Mouse (Mus musculus) embryo, embryonic 10 days (tissue): Measurements from ENCODE around the gene Cyth1.

ENCODE experiments used
- DNase-seq: peaks from one replicate; pipeline ENCODE4 v3.0.0-alpha.2; 2015; ENCODE audit warnings: low spot score

The Cyth1 gene

GRCm38 (mm10) chr11:118197508-118198295 is 50.7 kb downstream of the Cyth1 start:
- DNase-seq, result peak; percentile 48

GRCm38 (mm10) chr11:118196824-118197388 is 51.5 kb downstream of the Cyth1 start:
- DNase-seq, result peak; percentile 24

GRCm38 (mm10) chr11:118193390-118194147 is 54.8 kb downstream of the Cyth1 start:
- DNase-seq, result no peak

GRCm38 (mm10) chr11:118192973-118193372 is 55.4 kb downstream of the Cyth1 start:
- no peak for DNase-seq

GRCm38 (mm10) chr11:118182768-118183167 is 65.6 kb downstream of the Cyth1 start:
- DNase-seq, result no peak

GRCm38 (mm10) chr11:118182353-118182752 is 66.0 kb downstream of the Cyth1 start:
- no peak for DNase-seq

- DNase-seq, result no peak
Measured at GRCm38 (mm10) chr11:118180199-118180598, 68.2 kb downstream of the Cyth1 start.

GRCm38 (mm10) chr11:118178236-118178635 is 70.2 kb downstream of the Cyth1 start:
- DNase-seq, result no peak

GRCm38 (mm10) chr11:118174752-118175151 is 73.6 kb downstream of the Cyth1 start:
- no peak for DNase-seq

GRCm38 (mm10) chr11:118172768-118173167 is 75.6 kb downstream of the Cyth1 start:
- no peak for DNase-seq

GRCm38 (mm10) chr11:118170333-118170732 is 78.1 kb downstream of the Cyth1 start:
- no peak for DNase-seq

- DNase-seq, result no peak
Measured at GRCm38 (mm10) chr11:118168714-118169113, 79.7 kb downstream of the Cyth1 start.

- DNase-seq, result no peak
Measured at GRCm38 (mm10) chr11:118166626-118167025, 81.8 kb downstream of the Cyth1 start.

- DNase-seq, result peak; percentile 18
Measured at GRCm38 (mm10) chr11:118165681-118166080, 82.7 kb downstream of the Cyth1 start.

GRCm38 (mm10) chr11:118164566-118164965 is 83.8 kb downstream of the Cyth1 start:
- DNase-seq, result no peak

- DNase-seq, result no peak
Measured at GRCm38 (mm10) chr11:118162245-118162644, 86.1 kb downstream of the Cyth1 start.

GRCm38 (mm10) chr11:118161240-118161639 is 87.2 kb downstream of the Cyth1 start:
- DNase-seq, result no peak

GRCm38 (mm10) chr11:118160763-118161162 is 87.6 kb downstream of the Cyth1 start:
- no peak for DNase-seq

- DNase-seq, result no peak
Measured at GRCm38 (mm10) chr11:118158753-118159152, 89.6 kb downstream of the Cyth1 start.

GRCm38 (mm10) chr11:118156480-118157060 is 91.8 kb downstream of the Cyth1 start:
- no peak for DNase-seq

- DNase-seq, result no peak
Measured at GRCm38 (mm10) chr11:118152964-118153363, 95.4 kb downstream of the Cyth1 start.

GRCm38 (mm10) chr11:118151423-118152180 is 96.8 kb downstream of the Cyth1 start:
- DNase-seq, result no peak
